Mouse (Mus musculus) CD8-positive naive resting alpha-beta T cell, adult 2 months (primary cell): ENCODE data around the gene Lce1m.
"Not testable (repeated sequence)": the region's sequence is repeated elsewhere in the genome, so short reads cannot be mapped to it uniquely, and the experiment has no call there.

Experiments used
- DNase-seq, 2 experiments: peaks; one replicate each; pipeline ENCODE4 v3.0.0; 2022; ENCODE audit warnings: low read depth in 2 of 2, low spot score in 2 of 2

Lce1m gene

GRCm38 (mm10) chr3:93018960-93019359 is at the start of gene Lce1m:
Gene Lce1m, minus strand, starts transcription at chr3:93019060.
- DNase-seq, result no peak

GRCm38 (mm10) chr3:93068523-93068922 is 49.7 kb upstream of the Lce1m start, which contains the start of gene Gm4858:
Gene Gm4858, plus strand, starts transcription at chr3:93068823.
- not testable (repeated sequence) for DNase-seq

GRCm38 (mm10) chr3:93052826-93053474 is 34.1 kb upstream of the Lce1m start:
- no peak for DNase-seq

- DNase-seq, result no peak
Measured at GRCm38 (mm10) chr3:93050182-93050581, 31.3 kb upstream of the Lce1m start.

- DNase-seq, result no peak
Measured at GRCm38 (mm10) chr3:93031450-93031849, 12.6 kb upstream of the Lce1m start.

GRCm38 (mm10) chr3:93025486-93025885 is 6.6 kb upstream of the Lce1m start:
- DNase-seq, result no peak

- DNase-seq, result no peak
Measured at GRCm38 (mm10) chr3:93023411-93024184, 4.7 kb upstream of the Lce1m start.

- DNase-seq, result no peak
Measured at GRCm38 (mm10) chr3:93021171-93021570, 2.3 kb upstream of the Lce1m start.

- DNase-seq, result no peak
Measured at GRCm38 (mm10) chr3:93015460-93016104, 3.3 kb downstream of the Lce1m start, which contains the start of gene Crct1. Gene Crct1, minus strand, starts transcription at chr3:93015687.

- no peak for DNase-seq
Measured at GRCm38 (mm10) chr3:93014871-93015270, 4.0 kb downstream of the Lce1m start.

- DNase-seq, result no peak
Measured at GRCm38 (mm10) chr3:93014378-93014801, 4.5 kb downstream of the Lce1m start.

- no peak for DNase-seq
Measured at GRCm38 (mm10) chr3:93002843-93003242, 16.0 kb downstream of the Lce1m start.

GRCm38 (mm10) chr3:93000621-93001020 is 18.2 kb downstream of the Lce1m start:
- no peak for DNase-seq

GRCm38 (mm10) chr3:92998691-92999090 is 20.2 kb downstream of the Lce1m start:
- DNase-seq, result no peak

- no peak for DNase-seq
Measured at GRCm38 (mm10) chr3:92991926-92992325, 26.9 kb downstream of the Lce1m start, which contains the start of gene Lce3f. Gene Lce3f, plus strand, starts transcription at chr3:92992226.

GRCm38 (mm10) chr3:92978484-92978883 is 40.4 kb downstream of the Lce1m start:
- DNase-seq, result no peak
